Mouse (Mus musculus): Measurements from ENCODE around the gene Vmn1r45.

DNA sequence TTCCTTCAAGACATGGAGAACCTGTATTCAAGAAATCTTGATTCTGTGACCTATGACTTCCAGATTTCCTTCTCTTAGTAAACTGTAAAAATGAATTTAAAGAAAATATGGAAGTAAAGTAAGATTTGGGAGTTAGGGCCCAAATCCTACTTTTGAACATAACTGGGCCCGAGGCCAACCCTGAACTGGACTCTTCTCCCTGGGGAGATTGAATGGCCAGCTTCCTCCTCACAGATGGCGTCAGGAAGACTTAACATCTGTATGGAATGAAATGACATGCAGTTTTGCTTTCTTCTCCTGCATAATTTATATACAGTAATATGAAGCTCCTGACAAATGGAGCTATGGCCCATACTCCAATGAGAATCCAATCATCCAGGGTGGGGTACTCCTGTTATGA is 528 bp upstream of the Vmn1r45 start:
- TF ChIP-seq CTCF (IDR thresholded peaks at IDR 0.05; ENCODE audit: borderline replicate concordance, extremely low read depth, insufficient read depth, insufficient read length) (no peak), POLR2A (IDR thresholded peaks at IDR 0.05; ENCODE audit: borderline replicate concordance, extremely low read depth, insufficient read depth, insufficient read length, poor library complexity, severe bottlenecking) (no peak)

Measured in brain, embryonic 14.5 days (tissue).